Comparison of ENCODE assay signal across 21 mouse cellular contexts in genomic region chr13:47037946-47038345, GRCm38 (mm10). TPM values are rescaled to one million over a fixed set of nuclear protein-coding genes. Genes with fewer than 3 reads are reported as not detected.
DNase-seq lines count a peak whose midpoint lies in the region; ATAC-seq and TF ChIP-seq lines count a peak whose summit lies in the region.
"Had no signal": no experiment of that assay in that cellular context is flagged by ENCODE, and none has a peak within 500 bp of the region (broad histone marks: within the 10 kb centered on the region; RNA-seq: fewer than 3 reads in every experiment).

No protein-coding gene starts in this region.

- peak; percentile 85 for DNase-seq in liver, adult 2 months (ENCODE audit: extremely low read depth, low read depth, low spot score)
- DNase-seq in adipocyte (ENCODE audit: low spot score): peak; percentile 55
- no peak for DNase-seq in thymus, adult 18-20 months
- DNase-seq: adrenal gland, adult 2 months; adrenal gland, adult 8-10 months; adrenal gland, postnatal 10 days; adrenal gland, postnatal 14 days; adrenal gland, postnatal 25 days; adrenal gland, postnatal 36 days; B cell, adult 2 months; cerebellum, adult 11 months; cerebellum, adult 11-12 months; cerebellum, adult 18-20 months; cerebellum, adult 2 months had no signal

- TF ChIP-seq CTCF in liver, adult 2 months (IDR thresholded peaks at IDR 0.05; ENCODE audit: low read depth, low read length): no peak

- H3K4me3 ChIP-seq in liver, adult 2 months (ENCODE audit: insufficient read depth, low read depth, low read length): no peak overlapping the region
- H3K4me3 ChIP-seq in liver, embryonic 12.5 days: no peak overlapping the region

- H3K36me3 ChIP-seq in liver, adult 2 months (ENCODE audit: control insufficient read depth, insufficient read depth, low read length): peaks cover 8% of the 10 kb centered on the region
- H3K36me3 ChIP-seq in liver, embryonic 12.5 days: no peaks in the 10 kb centered on the region
- H3K36me3 ChIP-seq: G1E had no signal

- 28% methylated on average over 6 of the region's 6 CpGs for WGBS in liver, adult 2 months
- 63% methylated on average over 6 of the region's 6 CpGs for WGBS in liver, embryonic 12.5 days (ENCODE audit: insufficient replicate concordance)

- peaks cover 8% of the 10 kb centered on the region; the same call in 1 of the 2 replicates for H3K4me1 ChIP-seq in liver, adult 2 months (ENCODE audit: control insufficient read depth, insufficient read depth, low read length)
- H3K4me1 ChIP-seq in liver, embryonic 12.5 days: peaks cover 4% of the 10 kb centered on the region; the same call in 1 of the 2 replicates

- H3K79me2 ChIP-seq in liver, adult 2 months (ENCODE audit: control insufficient read depth, insufficient read depth, low read length): no peaks in the 10 kb centered on the region

- ATAC-seq in liver, embryonic 12.5 days: no peak
- ATAC-seq: activated CD4-positive, CD25-positive, alpha-beta regulatory T cell, adult 4 months; CD4-positive, CD25-positive, alpha-beta regulatory T cell, adult 4 months; Patski had no signal

- no peak overlapping the region for H3K4me2 ChIP-seq in liver, embryonic 12.5 days

- TF ChIP-seq POLR2A in liver, adult 2 months (IDR thresholded peaks at IDR 0.05; ENCODE audit: extremely low read depth, insufficient read depth, low read length): no peak

- no peak overlapping the region for H3K27ac ChIP-seq in liver, adult 2 months (replicated peaks; ENCODE audit: insufficient read depth, low read depth, low read length)
- no peak overlapping the region for H3K27ac ChIP-seq in liver, embryonic 12.5 days

- no peak overlapping the region for H3K9ac ChIP-seq in liver, adult 2 months (ENCODE audit: low read depth, low read length)
- H3K9ac ChIP-seq in liver, embryonic 12.5 days: no peak overlapping the region

- H3K9me3 ChIP-seq in liver, embryonic 12.5 days (replicated peaks): no peaks in the 10 kb centered on the region
- H3K9me3 ChIP-seq: G1E had no signal

- no peaks in the 10 kb centered on the region for H3K27me3 ChIP-seq in liver, adult 2 months (ENCODE audit: control insufficient read depth, insufficient read depth, low read length)
- H3K27me3 ChIP-seq in liver, embryonic 12.5 days (replicated peaks): no peaks in the 10 kb centered on the region
- H3K27me3 ChIP-seq: CH12.LX, Patski had no signal

RNA-seq across cellular contexts. Expression of gene Kdm1b, which starts 5.4 kb away (rescaled TPM):
- 17.5 and 21.1 TPM in 2 replicates for total RNA-seq in liver, adult 2 months (2014; rRNA removed)
- 7.4 and 9.3 TPM in 2 replicates for polyA plus RNA-seq in liver, adult 2 months (2012; rRNA removed)
- polyA plus RNA-seq in liver, embryonic 12.5 days (2016; fragmentation: Nextera tagmentation; extraction: Ambion mirVana): 4.1 and 4.8 TPM in 2 replicates

RNA-seq across cellular contexts. Expression of gene Tpmt, which starts 6.6 kb away (rescaled TPM):
- total RNA-seq in liver, adult 2 months (2014; rRNA removed): 33.0 and 45.4 TPM in 2 replicates
- polyA plus RNA-seq in liver, adult 2 months (2012; rRNA removed): 13.9 and 18.9 TPM in 2 replicates
- 10.0 and 10.1 TPM in 2 replicates for polyA plus RNA-seq in liver, embryonic 12.5 days (2016; fragmentation: Nextera tagmentation; extraction: Ambion mirVana)

RNA-seq across cellular contexts. Expression of gene Nhlrc1, which starts 23.3 kb away (rescaled TPM):
- total RNA-seq in liver, adult 2 months (2014; rRNA removed): 0.40 and 0.83 TPM in 2 replicates
- 1.8 and 2.9 TPM in 2 replicates for polyA plus RNA-seq in liver, adult 2 months (2012; rRNA removed)
- 0.90 and 1.0 TPM in 2 replicates for polyA plus RNA-seq in liver, embryonic 12.5 days (2016; fragmentation: Nextera tagmentation; extraction: Ambion mirVana)
- total RNA-seq: CH12.LX, MEL had no signal
- polyA plus RNA-seq: G1E had no signal

Comparison
In these comparisons a context has a peak if more than half of its experiments do, and no peak if none do; other contexts are left out.
1. DNase-seq: peak in liver, adult 2 months (single experiment) and adipocyte (single experiment); none in thymus, adult 18-20 months (0 of 2).